Comparison of ENCODE assay signal across 12 mouse cellular contexts in genomic region chr10:20474831-20475230, GRCm38 (mm10).
DNase-seq lines count a peak whose midpoint lies in the region; ATAC-seq lines count a peak whose summit lies in the region.
"Had no signal": no experiment of that assay in that cellular context is flagged by ENCODE, and none has a peak within 500 bp of the region (broad histone marks: within the 10 kb centered on the region; RNA-seq: fewer than 3 reads in every experiment).

No protein-coding gene starts in this region.

- DNase-seq in heart, postnatal 4 days: peak; percentile 32
- DNase-seq in heart, adult 9 months (ENCODE audit: low spot score in 2 of 2): no peak
- peak; percentile 14 to 28 for DNase-seq in layer of hippocampus, adult 8-10 months (ENCODE audit: low spot score in 2 of 2)
- peak; percentile 22 for DNase-seq in retina, embryonic 14.5 days (ENCODE audit: low spot score)
- no peak for DNase-seq in adipocyte (ENCODE audit: low spot score)
- no peak for DNase-seq in c-Kit-positive CD71-positive TER-119-positive erythroid progenitor cells, embryonic 14.5 days (ENCODE audit: low spot score)
- DNase-seq in adrenal gland, postnatal 4 days (ENCODE audit: low spot score in 2 of 2): no peak
- DNase-seq: gastrocnemius, postnatal 10 days; kidney, adult 9 months; liver, embryonic 13.5 days; thymus, postnatal 36 days had no signal

- H3K9me3 ChIP-seq in embryonic facial prominence, embryonic 15.5 days (replicated peaks): no peaks in the 10 kb centered on the region
- H3K9me3 ChIP-seq: liver, embryonic 13.5 days had no signal

- H3K27ac ChIP-seq in embryonic facial prominence, embryonic 15.5 days (replicated peaks): no peak overlapping the region
- H3K27ac ChIP-seq: liver, embryonic 13.5 days had no signal

- H3K4me1 ChIP-seq in embryonic facial prominence, embryonic 15.5 days: peaks cover 5% of the 10 kb centered on the region; the same call in 1 of the 2 replicates
- H3K4me1 ChIP-seq: liver, embryonic 13.5 days had no signal

- no peaks in the 10 kb centered on the region for H3K27me3 ChIP-seq in embryonic facial prominence, embryonic 15.5 days
- H3K27me3 ChIP-seq: liver, embryonic 13.5 days had no signal

- no peak overlapping the region for H3K4me2 ChIP-seq in embryonic facial prominence, embryonic 15.5 days (replicated peaks)
- H3K4me2 ChIP-seq: liver, embryonic 13.5 days had no signal

- WGBS in embryonic facial prominence, embryonic 15.5 days: 53% methylated on average over 7 of the region's 7 CpGs

- H3K9ac ChIP-seq in embryonic facial prominence, embryonic 15.5 days: no peak overlapping the region
- H3K9ac ChIP-seq: liver, embryonic 13.5 days had no signal

- H3K4me3 ChIP-seq in embryonic facial prominence, embryonic 15.5 days (replicated peaks): no peak overlapping the region
- H3K4me3 ChIP-seq: liver, embryonic 13.5 days had no signal

- no peaks in the 10 kb centered on the region for H3K36me3 ChIP-seq in embryonic facial prominence, embryonic 15.5 days
- H3K36me3 ChIP-seq: liver, embryonic 13.5 days had no signal

- peak; percentile 72 for ATAC-seq in embryonic facial prominence, embryonic 15.5 days (ENCODE audit: insufficient number of reproducible peaks, low FRiP score, low TSS enrichment, low read depth)

Comparison
In these comparisons a context has a peak if more than half of its experiments do, and no peak if none do; other contexts are left out.
1. DNase-seq: peak in heart, postnatal 4 days (single experiment), layer of hippocampus, adult 8-10 months (2 of 2) and retina, embryonic 14.5 days (single experiment); none in heart, adult 9 months (0 of 2), adipocyte (single experiment), c-Kit-positive CD71-positive TER-119-positive erythroid progenitor cells, embryonic 14.5 days (single experiment) and adrenal gland, postnatal 4 days (0 of 2).